Mouse (Mus musculus): ENCODE measurements around the gene Gcn1l1. TPM values are rescaled to one million over a fixed set of nuclear protein-coding genes. Genes with fewer than 3 reads are reported as not detected.

Gcn1l1 gene
- total and polyA plus RNA-seq, 3 experiments: 18.2 to 81.9 (median 62.9) TPM

GRCm38 (mm10) chr5:115614948-115615347 lies 49.9 kb downstream of the Gcn1l1 start:
- dilution Hi-C loops (cut with MboI; ENCODE audit: extremely low pct_ligation_motif_present, extremely low pct_unique_long_range_greater_than_20kb, low sequenced_read_pairs) (no loop called here), in situ Hi-C loops (cut with MboI; ENCODE audit: low pct_ligation_motif_present, low pct_unique_long_range_greater_than_20kb, low sequenced_read_pairs) (loop anchor here (5.0 kb wide), 1 partner anchor 38 kb away; no protein-coding TSS in a partner anchor)
- TF ChIP-seq TCF12 (IDR thresholded peaks at IDR 0.05; ENCODE audit: low read depth, low read length): no peak
- TF ChIP-seq PAX5 (IDR thresholded peaks at IDR 0.05; ENCODE audit: low read length): no peak
- TF ChIP-seq RAD21 (IDR thresholded peaks at IDR 0.05; ENCODE audit: low read depth, low read length): peak; percentile 3
- TF ChIP-seq SMC3 (IDR thresholded peaks at IDR 0.05; ENCODE audit: low read depth, low read length): peak; percentile 36
- TF ChIP-seq JUND (conservative IDR thresholded peaks at IDR 0.05; ENCODE audit: low read depth, low read length): no peak
- TF ChIP-seq CHD1 (IDR thresholded peaks at IDR 0.05; ENCODE audit: low read depth, low read length): no peak
- no peak for TF ChIP-seq MAZ (IDR thresholded peaks at IDR 0.05; ENCODE audit: low read depth, low read length)
- TF ChIP-seq KAT2A (IDR thresholded peaks at IDR 0.05; ENCODE audit: insufficient replicate concordance, low read length): no peak
- no peak for TF ChIP-seq GABPA (IDR thresholded peaks at IDR 0.05; ENCODE audit: insufficient replicate concordance, low read depth, low read length)
- TF ChIP-seq USF2 (conservative IDR thresholded peaks at IDR 0.05; ENCODE audit: low read depth, low read length): no peak
- no peak for TF ChIP-seq HCFC1 (IDR thresholded peaks at IDR 0.05; ENCODE audit: low read depth, low read length)
- TF ChIP-seq EP300 (IDR thresholded peaks at IDR 0.05; ENCODE audit: low read length): no peak
- no peak for TF ChIP-seq MAFK (IDR thresholded peaks at IDR 0.05; ENCODE audit: insufficient replicate concordance, low read length)
- TF ChIP-seq POLR2A (IDR thresholded peaks at IDR 0.05; ENCODE audit: low read depth, low read length): no peak
- no peak for TF ChIP-seq ETS1 (conservative IDR thresholded peaks at IDR 0.05; ENCODE audit: low read depth, low read length)
- no peak for TF ChIP-seq CHD2 (IDR thresholded peaks at IDR 0.05; ENCODE audit: low read length)
- no peak for TF ChIP-seq USF1 (IDR thresholded peaks at IDR 0.05; ENCODE audit: low read depth, low read length)
- TF ChIP-seq IRF4 (IDR thresholded peaks at IDR 0.05; ENCODE audit: low read depth, low read length): no peak
- TF ChIP-seq CTCF (conservative IDR thresholded peaks at IDR 0.05 in 1 of 2, IDR thresholded peaks at IDR 0.05 in 1 of 2; ENCODE audit: low read depth in 2 of 2, low read length in 2 of 2): peak; percentile 24 to 58; a peak in 3 of 4 replicates
- H3K4me1 ChIP-seq (ENCODE audit: control insufficient read depth in 1 of 2, insufficient read depth in 2 of 2): no peaks in the 10 kb centered on the region
- peaks cover 97 to 100% of the 10 kb centered on the region in 2 experiments for H3K36me3 ChIP-seq (replicated peaks in 1 of 2; ENCODE audit: control insufficient read depth in 1 of 2, insufficient read depth in 1 of 2, low read length in 1 of 2)
- H3K4me2 ChIP-seq (ENCODE audit: insufficient read depth, low read depth, poor library complexity, severe bottlenecking): no peak overlapping the region
- no peak overlapping the region for H3K27ac ChIP-seq (ENCODE audit: insufficient read depth, low read depth)
- no peaks in the 10 kb centered on the region for H3K27me3 ChIP-seq (replicated peaks)
- no peak overlapping the region for H3K4me3 ChIP-seq (replicated peaks in 1 of 3; ENCODE audit: low read depth in 2 of 3, low read length in 2 of 3, poor library complexity in 1 of 3)
- H3K9ac ChIP-seq (ENCODE audit: insufficient read depth, low read depth): no peak overlapping the region
- DNase-seq (ENCODE audit: extremely low read depth): no peak
- H3K79me2 ChIP-seq (replicated peaks; ENCODE audit: control insufficient read depth, extremely low read depth, insufficient read depth, poor library complexity, severe bottlenecking): no peaks in the 10 kb centered on the region
- H3K9me3 ChIP-seq (replicated peaks; ENCODE audit: low read length): no peaks in the 10 kb centered on the region

GRCm38 (mm10) chr5:115619690-115620089 lies 54.6 kb downstream of the Gcn1l1 start:
- H3K9me3 ChIP-seq (replicated peaks; ENCODE audit: low read length): no peaks in the 10 kb centered on the region
- H3K27ac ChIP-seq (ENCODE audit: insufficient read depth, low read depth): no peak overlapping the region
- peaks cover 6 to 18% of the 10 kb centered on the region in 2 experiments; a peak in 3 of 4 replicates for H3K4me1 ChIP-seq (ENCODE audit: control insufficient read depth in 1 of 2, insufficient read depth in 2 of 2)
- no peak overlapping the region for H3K9ac ChIP-seq (ENCODE audit: insufficient read depth, low read depth)
- H3K4me2 ChIP-seq (ENCODE audit: insufficient read depth, low read depth, poor library complexity, severe bottlenecking): no peak overlapping the region
- no peaks in the 10 kb centered on the region for H3K79me2 ChIP-seq (replicated peaks; ENCODE audit: control insufficient read depth, extremely low read depth, insufficient read depth, poor library complexity, severe bottlenecking)
- H3K36me3 ChIP-seq (replicated peaks in 1 of 2; ENCODE audit: control insufficient read depth in 1 of 2, insufficient read depth in 1 of 2, low read length in 1 of 2): peaks cover 72 to 83% of the 10 kb centered on the region in 2 experiments
- H3K27me3 ChIP-seq (replicated peaks): no peaks in the 10 kb centered on the region
- no peak overlapping the region for H3K4me3 ChIP-seq (replicated peaks in 1 of 3; ENCODE audit: low read depth in 2 of 3, low read length in 2 of 3, poor library complexity in 1 of 3)
- in situ Hi-C loops (cut with MboI; ENCODE audit: low pct_ligation_motif_present, low pct_unique_long_range_greater_than_20kb, low sequenced_read_pairs): no loop called here
- TF ChIP-seq IRF4 (IDR thresholded peaks at IDR 0.05; ENCODE audit: low read depth, low read length): no peak
- TF ChIP-seq TBP (conservative IDR thresholded peaks at IDR 0.05; ENCODE audit: low read depth, low read length): no peak
- no peak for TF ChIP-seq CHD1 (IDR thresholded peaks at IDR 0.05; ENCODE audit: low read depth, low read length)
- no peak for TF ChIP-seq ELF1 (IDR thresholded peaks at IDR 0.05; ENCODE audit: low read depth, low read length)
- TF ChIP-seq USF1 (IDR thresholded peaks at IDR 0.05; ENCODE audit: low read depth, low read length): no peak
- no peak for TF ChIP-seq POLR2AphosphoS2 (IDR thresholded peaks at IDR 0.05; ENCODE audit: low read depth, low read length)
- TF ChIP-seq MAX (IDR thresholded peaks at IDR 0.05; ENCODE audit: low read length): no peak
- TF ChIP-seq ETS1 (conservative IDR thresholded peaks at IDR 0.05; ENCODE audit: low read depth, low read length): no peak
- no peak for TF ChIP-seq BHLHE40 (IDR thresholded peaks at IDR 0.05; ENCODE audit: low read depth, low read length)
- dilution Hi-C loops (cut with MboI; ENCODE audit: extremely low pct_ligation_motif_present, extremely low pct_unique_long_range_greater_than_20kb, low sequenced_read_pairs): no loop called here
- DNase-seq (ENCODE audit: extremely low read depth): no peak
